Mouse (Mus musculus): ENCODE results near the gene Defb22. TPM values are rescaled to one million over a fixed set of nuclear protein-coding genes. Genes with fewer than 3 reads are reported as not detected.

The Defb22 gene
- polyA plus RNA-seq, 1 experiment from 2014 or later: not detected

Other genes with a start within 250 kb of the Defb22 start
- 24.2 and 25.0 TPM in 2 replicates for gene Tbc1d20, start 196.3 kb downstream of the Defb22 start, polyA plus RNA-seq (2014; fragmentation: Nextera tagmentation; extraction: Ambion mirVana)
- 62.0 and 70.1 TPM in 2 replicates for gene Rbck1, start 157.5 kb downstream of the Defb22 start, polyA plus RNA-seq (2014; fragmentation: Nextera tagmentation; extraction: Ambion mirVana)
- 1.1 and 1.2 TPM in 2 replicates for gene Trib3, start 146.1 kb downstream of the Defb22 start, polyA plus RNA-seq (2014; fragmentation: Nextera tagmentation; extraction: Ambion mirVana)
- gene Nrsn2, start 113.5 kb downstream of the Defb22 start, polyA plus RNA-seq (2014; fragmentation: Nextera tagmentation; extraction: Ambion mirVana): 5.3 and 6.2 TPM in 2 replicates
- gene Sox12, start 92.1 kb downstream of the Defb22 start, polyA plus RNA-seq (2014; fragmentation: Nextera tagmentation; extraction: Ambion mirVana): 16.9 and 17.8 TPM in 2 replicates
- gene Zcchc3, start 75.1 kb downstream of the Defb22 start, polyA plus RNA-seq (2014; fragmentation: Nextera tagmentation; extraction: Ambion mirVana): 52.0 and 55.0 TPM in 2 replicates
- gene 6820408C15Rik, start 74.6 kb downstream of the Defb22 start, polyA plus RNA-seq (2014; fragmentation: Nextera tagmentation; extraction: Ambion mirVana): 0.40 and 0.93 TPM in 2 replicates
- not detected in 2 replicates for gene Defb23, start 25.5 kb downstream of the Defb22 start, polyA plus RNA-seq (2014; fragmentation: Nextera tagmentation; extraction: Ambion mirVana)
- gene Defb20, start 13.1 kb downstream of the Defb22 start, polyA plus RNA-seq (2014; fragmentation: Nextera tagmentation; extraction: Ambion mirVana): not detected in 2 replicates
- gene Defb26, start 21.6 kb upstream of the Defb22 start, polyA plus RNA-seq (2014; fragmentation: Nextera tagmentation; extraction: Ambion mirVana): not detected in 2 replicates
- gene Defb28, start 28.1 kb upstream of the Defb22 start, polyA plus RNA-seq (2014; fragmentation: Nextera tagmentation; extraction: Ambion mirVana): not detected in 2 replicates
- not detected in 2 replicates for gene Defb29, start 50.0 kb upstream of the Defb22 start, polyA plus RNA-seq (2014; fragmentation: Nextera tagmentation; extraction: Ambion mirVana)
- not detected in 2 replicates for gene Gm17416, start 79.2 kb upstream of the Defb22 start, polyA plus RNA-seq (2014; fragmentation: Nextera tagmentation; extraction: Ambion mirVana)
- gene Defb21, start 82.6 kb upstream of the Defb22 start, polyA plus RNA-seq (2014; fragmentation: Nextera tagmentation; extraction: Ambion mirVana): not detected in 2 replicates
- gene Defb19, start 90.2 kb upstream of the Defb22 start, polyA plus RNA-seq (2014; fragmentation: Nextera tagmentation; extraction: Ambion mirVana): not detected in 2 replicates
- not detected in 2 replicates for gene Defb45, start 109.3 kb upstream of the Defb22 start, polyA plus RNA-seq (2014; fragmentation: Nextera tagmentation; extraction: Ambion mirVana)
- not detected in 2 replicates for gene Defb36, start 114.2 kb upstream of the Defb22 start, polyA plus RNA-seq (2014; fragmentation: Nextera tagmentation; extraction: Ambion mirVana)
- not detected in 2 replicates for gene Defb25, start 132.9 kb upstream of the Defb22 start, polyA plus RNA-seq (2014; fragmentation: Nextera tagmentation; extraction: Ambion mirVana)
- gene Rem1, start 136.8 kb upstream of the Defb22 start, polyA plus RNA-seq (2014; fragmentation: Nextera tagmentation; extraction: Ambion mirVana): 0.18 and 0.22 TPM in 2 replicates
- 117 and 119 TPM in 2 replicates for gene H13, start 179.3 kb upstream of the Defb22 start, polyA plus RNA-seq (2014; fragmentation: Nextera tagmentation; extraction: Ambion mirVana)
- gene Mcts2, start 196.9 kb upstream of the Defb22 start, polyA plus RNA-seq (2014; fragmentation: Nextera tagmentation; extraction: Ambion mirVana): 43.4 and 48.6 TPM in 2 replicates
- gene Id1, start 246.1 kb upstream of the Defb22 start, polyA plus RNA-seq (2014; fragmentation: Nextera tagmentation; extraction: Ambion mirVana): 66.0 and 70.7 TPM in 2 replicates